37 mouse cellular contexts compared by ENCODE assay signal in genomic region chr16:95009937-95010336, GRCm38 (mm10). TPM values are rescaled to one million over a fixed set of nuclear protein-coding genes. Genes with fewer than 3 reads are reported as not detected.
DNase-seq lines count a peak whose midpoint lies in the region; ATAC-seq and TF ChIP-seq lines count a peak whose summit lies in the region.
"Had no signal": no experiment of that assay in that cellular context is flagged by ENCODE, and none has a peak within 500 bp of the region (broad histone marks: within the 10 kb centered on the region; RNA-seq: fewer than 3 reads in every experiment).

No protein-coding gene starts in this region.

- TF ChIP-seq CTCF in G1E (IDR thresholded peaks at IDR 0.05; ENCODE audit: low read depth, low read length), result no peak
- no peak for TF ChIP-seq CTCF in left cerebral cortex, adult 2 months (IDR thresholded peaks at IDR 0.05)

- no peak overlapping the region for H3K4me3 ChIP-seq in midbrain, embryonic 11.5 days (ENCODE audit: low read depth, low read length)
- H3K4me3 ChIP-seq in midbrain, embryonic 10.5 days, result no peak overlapping the region
- H3K4me3 ChIP-seq in G1E (ENCODE audit: low read depth, low read length), result no peak overlapping the region
- H3K4me3 ChIP-seq in hindbrain, embryonic 16.5 days (ENCODE audit: low read length), result no peak overlapping the region
- no peak overlapping the region for H3K4me3 ChIP-seq in left cerebral cortex, adult 2 months
- H3K4me3 ChIP-seq in forebrain, embryonic 15.5 days, result no peak overlapping the region
- H3K4me3 ChIP-seq: erythroblast, embryonic 14.5 days; heart, embryonic 12.5 days; limb, embryonic 10.5 days; limb, embryonic 15.5 days; liver, embryonic 13.5 days; midbrain, embryonic 12.5 days; myocyte; neural tube, embryonic 12.5 days had no signal

- H3K9me3 ChIP-seq in midbrain, embryonic 11.5 days (ENCODE audit: control insufficient read depth, low read length), result no peaks in the 10 kb centered on the region
- H3K9me3 ChIP-seq in midbrain, embryonic 10.5 days (replicated peaks), result no peaks in the 10 kb centered on the region
- H3K9me3 ChIP-seq in G1E (replicated peaks), result no peaks in the 10 kb centered on the region
- no peaks in the 10 kb centered on the region for H3K9me3 ChIP-seq in hindbrain, embryonic 16.5 days (ENCODE audit: control insufficient read depth, low read length)
- no peaks in the 10 kb centered on the region for H3K9me3 ChIP-seq in forebrain, embryonic 15.5 days
- H3K9me3 ChIP-seq: heart, embryonic 12.5 days; limb, embryonic 10.5 days; limb, embryonic 15.5 days; liver, embryonic 13.5 days; midbrain, embryonic 12.5 days; neural tube, embryonic 12.5 days had no signal

- intact Hi-C loops in left cerebral cortex, adult 2 months (cut with DNase I), result no loop called here

- WGBS in midbrain, embryonic 11.5 days, result 89% methylated on average over 3 of the region's 3 CpGs
- 90% methylated on average over 3 of the region's 3 CpGs for WGBS in midbrain, embryonic 10.5 days
- 94% methylated on average over 3 of the region's 3 CpGs for WGBS in hindbrain, embryonic 16.5 days
- WGBS in forebrain, embryonic 15.5 days, result 84% methylated on average over 3 of the region's 3 CpGs

- H3K4me1 ChIP-seq in midbrain, embryonic 11.5 days (ENCODE audit: control insufficient read depth, insufficient read depth, low read length), result no peaks in the 10 kb centered on the region
- no peaks in the 10 kb centered on the region for H3K4me1 ChIP-seq in midbrain, embryonic 10.5 days
- H3K4me1 ChIP-seq in G1E (ENCODE audit: insufficient read depth, low read depth, low read length), result no peaks in the 10 kb centered on the region
- H3K4me1 ChIP-seq in hindbrain, embryonic 16.5 days (ENCODE audit: control insufficient read depth, insufficient read depth, low read depth, low read length), result no peaks in the 10 kb centered on the region
- no peaks in the 10 kb centered on the region for H3K4me1 ChIP-seq in forebrain, embryonic 15.5 days
- H3K4me1 ChIP-seq: heart, embryonic 12.5 days; limb, embryonic 10.5 days; limb, embryonic 15.5 days; liver, embryonic 13.5 days; midbrain, embryonic 12.5 days; neural tube, embryonic 12.5 days had no signal

- no peaks in the 10 kb centered on the region for H3K36me3 ChIP-seq in midbrain, embryonic 11.5 days (ENCODE audit: control insufficient read depth, insufficient read depth, low read length)
- H3K36me3 ChIP-seq in midbrain, embryonic 10.5 days, result no peaks in the 10 kb centered on the region
- no peaks in the 10 kb centered on the region for H3K36me3 ChIP-seq in G1E (replicated peaks)
- H3K36me3 ChIP-seq in splenic B cell, adult 2 months (ENCODE audit: control insufficient read depth, insufficient read depth, low read length, poor library complexity, severe bottlenecking), result no peaks in the 10 kb centered on the region
- no peaks in the 10 kb centered on the region for H3K36me3 ChIP-seq in hindbrain, embryonic 16.5 days (ENCODE audit: control insufficient read depth, insufficient read depth, low read length)
- no peaks in the 10 kb centered on the region for H3K36me3 ChIP-seq in forebrain, embryonic 15.5 days
- H3K36me3 ChIP-seq: heart, embryonic 12.5 days; limb, embryonic 10.5 days; limb, embryonic 15.5 days; liver, embryonic 13.5 days; midbrain, embryonic 12.5 days; neural tube, embryonic 12.5 days had no signal

- H3K9ac ChIP-seq in midbrain, embryonic 11.5 days (ENCODE audit: low read length), result no peak overlapping the region
- no peak overlapping the region for H3K9ac ChIP-seq in hindbrain, embryonic 16.5 days (ENCODE audit: low read depth, low read length)
- no peak overlapping the region for H3K9ac ChIP-seq in forebrain, embryonic 15.5 days (replicated peaks)
- H3K9ac ChIP-seq: forebrain, postnatal 0 days; heart, embryonic 12.5 days; hindbrain, embryonic 14.5 days; limb, embryonic 15.5 days; liver, embryonic 13.5 days; midbrain, embryonic 12.5 days; neural tube, embryonic 12.5 days had no signal

- no peak for ATAC-seq in midbrain, embryonic 11.5 days (ENCODE audit: low FRiP score)
- peak; percentile 54; the same call in 1 of the 2 replicates for ATAC-seq in G1E (ENCODE audit: extremely low read depth, insufficient number of reproducible peaks, low FRiP score, poor library complexity, severe bottlenecking)
- peak; percentile 96 for ATAC-seq in common myeloid progenitor, adult 5-6 weeks (replicated peaks; ENCODE audit: low read depth, poor library complexity, severe bottlenecking)
- ATAC-seq in hindbrain, embryonic 16.5 days, result no peak
- no peak for ATAC-seq in forebrain, embryonic 15.5 days (replicated peaks)
- ATAC-seq: activated CD4-positive, CD25-positive, alpha-beta regulatory T cell, adult 4 months; forebrain, postnatal 0 days; inflammation-experienced regulatory T-cells, adult 6 months; lung, postnatal 0 days had no signal

- no peaks in the 10 kb centered on the region for H3K27me3 ChIP-seq in midbrain, embryonic 11.5 days (ENCODE audit: control insufficient read depth, insufficient read depth, low read length)
- H3K27me3 ChIP-seq in midbrain, embryonic 10.5 days (ENCODE audit: low read depth, poor library complexity, severe bottlenecking), result no peaks in the 10 kb centered on the region
- H3K27me3 ChIP-seq in G1E (ENCODE audit: insufficient read depth, low read length), result no peaks in the 10 kb centered on the region
- no peaks in the 10 kb centered on the region for H3K27me3 ChIP-seq in splenic B cell, adult 2 months (ENCODE audit: control insufficient read depth, insufficient read depth, low read length, poor library complexity, severe bottlenecking)
- no peaks in the 10 kb centered on the region for H3K27me3 ChIP-seq in hindbrain, embryonic 16.5 days (replicated peaks; ENCODE audit: control insufficient read depth, insufficient read depth, low read length)
- H3K27me3 ChIP-seq in forebrain, embryonic 15.5 days, result no peaks in the 10 kb centered on the region
- H3K27me3 ChIP-seq: heart, embryonic 12.5 days; limb, embryonic 15.5 days; liver, embryonic 13.5 days; midbrain, embryonic 12.5 days; neural tube, embryonic 12.5 days had no signal

- no peak overlapping the region for H3K27ac ChIP-seq in midbrain, embryonic 11.5 days (ENCODE audit: low read depth, low read length)
- no peak overlapping the region for H3K27ac ChIP-seq in midbrain, embryonic 10.5 days (replicated peaks)
- H3K27ac ChIP-seq in hindbrain, embryonic 16.5 days (ENCODE audit: low read depth, low read length), result no peak overlapping the region
- H3K27ac ChIP-seq in left cerebral cortex, adult 2 months, result no peak overlapping the region
- H3K27ac ChIP-seq in forebrain, embryonic 15.5 days (replicated peaks), result no peak overlapping the region
- H3K27ac ChIP-seq: hindbrain, embryonic 14.5 days; limb, embryonic 10.5 days; limb, embryonic 15.5 days; liver, embryonic 13.5 days; macrophage; midbrain, embryonic 12.5 days; neural tube, embryonic 12.5 days had no signal

- peak; percentile 35 for DNase-seq in midbrain, embryonic 11.5 days (ENCODE audit: low spot score, missing footprints)
- no peak for DNase-seq in midbrain, embryonic 10.5 days (ENCODE audit: low spot score)
- DNase-seq in G1E (ENCODE audit: low spot score), result no peak
- DNase-seq in splenic B cell, adult 2 months (ENCODE audit: low read depth, low spot score), result peak; percentile 18
- no peak for DNase-seq in left cerebral cortex, adult 2 months (ENCODE audit: extremely low spot score in 1 of 2, low spot score in 2 of 2)
- DNase-seq: adrenal gland, postnatal 14 days; cerebellum, adult 11-12 months; cerebellum, postnatal 10 days; forebrain, postnatal 0 days; gastrocnemius, postnatal 14 days; heart, adult 18-20 months; heart, postnatal 4 days; kidney, adult 11 months; kidney, postnatal 4 days; liver, embryonic 13.5 days; lung, adult 18-20 months; right cerebral cortex, adult 18-20 months; spleen, adult 18-20 months had no signal

- H3K4me2 ChIP-seq in midbrain, embryonic 11.5 days, result no peak overlapping the region
- H3K4me2 ChIP-seq in hindbrain, embryonic 16.5 days (ENCODE audit: low read length), result no peak overlapping the region
- H3K4me2 ChIP-seq in forebrain, embryonic 15.5 days (replicated peaks), result no peak overlapping the region
- H3K4me2 ChIP-seq: heart, embryonic 12.5 days; hindbrain, embryonic 14.5 days; limb, embryonic 15.5 days; liver, embryonic 13.5 days; midbrain, embryonic 12.5 days; neural tube, embryonic 12.5 days had no signal

RNA-seq across cellular contexts. Expression of gene Kcnj6, which starts 12.4 kb away (rescaled TPM):
- 0.15 and 0.37 TPM in 2 replicates for polyA plus RNA-seq in midbrain, embryonic 11.5 days (2014; fragmentation: Nextera tagmentation; extraction: Ambion mirVana)
- 0.04 and 0.09 TPM in 2 replicates for polyA plus RNA-seq in midbrain, embryonic 10.5 days (2016; fragmentation: Nextera tagmentation; extraction: Ambion mirVana)
- total RNA-seq in G1E (2014; fragmentation: Nextera tagmentation) (not detected in 2 replicates), G1E (2017) (0.17 and 0.22 TPM in 2 replicates)
- polyA plus RNA-seq in G1E (2012), result not detected in 2 replicates
- total RNA-seq in common myeloid progenitor, adult 5-6 weeks (2017), result not detected in 2 replicates
- polyA plus RNA-seq in hindbrain, embryonic 16.5 days (2015; fragmentation: Nextera tagmentation; extraction: Ambion mirVana), result 3.8 and 6.2 TPM in 2 replicates
- 10 to 100 TPM; 93.5 to 98.3 TPM for total RNA-seq in left cerebral cortex, adult 2 months (2021)
- polyA plus RNA-seq in forebrain, embryonic 15.5 days (2015; fragmentation: Nextera tagmentation; extraction: Ambion mirVana), result 1.7 and 2.1 TPM in 2 replicates
- total RNA-seq: heart, adult 18-20 months; heart, postnatal 4 days had no signal
- polyA plus RNA-seq: activated CD4-positive, CD25-positive, alpha-beta regulatory T cell, adult 4 months; embryonic facial prominence, embryonic 14.5 days; heart, postnatal 0 days; inflammation-experienced regulatory T-cells, adult 6 months; kidney, embryonic 14.5 days; limb, embryonic 10.5 days; limb, embryonic 15.5 days; liver, embryonic 13.5 days; lung, postnatal 0 days; myocyte; thymus, postnatal 0 days had no signal

Comparison
In these comparisons a context has a peak if more than half of its experiments do, and no peak if none do; other contexts are left out.
1. DNase-seq: peak in midbrain, embryonic 11.5 days (single experiment) and splenic B cell, adult 2 months (single experiment); none in midbrain, embryonic 10.5 days (single experiment), G1E (single experiment) and left cerebral cortex, adult 2 months (0 of 2).
2. ATAC-seq: peak in G1E (single experiment) and common myeloid progenitor, adult 5-6 weeks (single experiment); none in midbrain, embryonic 11.5 days (single experiment), hindbrain, embryonic 16.5 days (single experiment) and forebrain, embryonic 15.5 days (single experiment).